ENCODE assay signal across 9 mouse cellular contexts in genomic region chr5:114512756-114513155, GRCm38 (mm10). TPM values are rescaled to one million over a fixed set of nuclear protein-coding genes. Genes with fewer than 3 reads are reported as not detected.
DNase-seq lines count a peak whose midpoint lies in the region; ATAC-seq and TF ChIP-seq lines count a peak whose summit lies in the region.
"Had no signal": no experiment of that assay in that cellular context is flagged by ENCODE, and none has a peak within 500 bp of the region (broad histone marks: within the 10 kb centered on the region; RNA-seq: fewer than 3 reads in every experiment).

No protein-coding gene starts in this region.

- no peak for TF ChIP-seq CTCF in stomach, postnatal 0 days (IDR thresholded peaks at IDR 0.05; ENCODE audit: low read depth)

- peaks cover 28% of the 10 kb centered on the region for H3K27me3 ChIP-seq in heart, embryonic 14.5 days (ENCODE audit: control insufficient read depth, insufficient read depth, low read length)
- H3K27me3 ChIP-seq in lung, embryonic 15.5 days, result peaks cover 20% of the 10 kb centered on the region; the same call in 1 of the 2 replicates
- no peaks in the 10 kb centered on the region for H3K27me3 ChIP-seq in stomach, postnatal 0 days (ENCODE audit: control insufficient read depth, insufficient read depth, low read length)
- peaks cover 25% of the 10 kb centered on the region for H3K27me3 ChIP-seq in forebrain, embryonic 13.5 days
- H3K27me3 ChIP-seq in forebrain, embryonic 16.5 days (replicated peaks; ENCODE audit: control insufficient read depth, insufficient read depth, low read length), result peaks cover 19% of the 10 kb centered on the region

- H3K27ac ChIP-seq in heart, embryonic 14.5 days (replicated peaks in 1 of 2; ENCODE audit: control insufficient read depth in 1 of 2, insufficient read depth in 1 of 2, low read depth in 2 of 2, low read length in 2 of 2), result no peak overlapping the region
- H3K27ac ChIP-seq in lung, embryonic 15.5 days, result no peak overlapping the region
- H3K27ac ChIP-seq in stomach, postnatal 0 days (replicated peaks), result no peak overlapping the region
- no peak overlapping the region for H3K27ac ChIP-seq in forebrain, embryonic 13.5 days
- H3K27ac ChIP-seq in forebrain, embryonic 16.5 days (ENCODE audit: low read length), result no peak overlapping the region

- TF ChIP-seq EP300 in stomach, postnatal 0 days (optimal IDR thresholded peaks at IDR 0.05), result no peak

- H3K4me3 ChIP-seq in heart, embryonic 14.5 days (ENCODE audit: control insufficient read depth in 1 of 2, insufficient read depth in 1 of 2, low read depth in 1 of 2, low read length in 2 of 2), result no peak overlapping the region
- H3K4me3 ChIP-seq in lung, embryonic 15.5 days, result peak overlapping the region; percentile 17; the same call in 1 of the 2 replicates
- no peak overlapping the region for H3K4me3 ChIP-seq in stomach, postnatal 0 days (ENCODE audit: low read depth, low read length)
- no peak overlapping the region for H3K4me3 ChIP-seq in forebrain, embryonic 13.5 days
- no peak overlapping the region for H3K4me3 ChIP-seq in forebrain, embryonic 16.5 days (replicated peaks; ENCODE audit: low read length)

- 0 out of 2 replicates have a peak overlapping the region, but pooled peaks have one; percentile 4 for H3K9ac ChIP-seq in heart, embryonic 14.5 days (ENCODE audit: low read length)
- H3K9ac ChIP-seq in lung, embryonic 15.5 days, result no peak overlapping the region
- H3K9ac ChIP-seq in stomach, postnatal 0 days (ENCODE audit: low read length), result no peak overlapping the region
- H3K9ac ChIP-seq in forebrain, embryonic 13.5 days, result no peak overlapping the region
- H3K9ac ChIP-seq in forebrain, embryonic 16.5 days (replicated peaks; ENCODE audit: low read depth, low read length), result no peak overlapping the region

- no peaks in the 10 kb centered on the region for H3K9me3 ChIP-seq in heart, embryonic 14.5 days (ENCODE audit: control insufficient read depth, low read length)
- no peaks in the 10 kb centered on the region for H3K9me3 ChIP-seq in lung, embryonic 15.5 days
- H3K9me3 ChIP-seq in stomach, postnatal 0 days (ENCODE audit: control insufficient read depth, low read length), result no peaks in the 10 kb centered on the region
- 0 out of 2 replicates have a peak, but pooled peaks cover under 1% of the 10 kb centered on the region for H3K9me3 ChIP-seq in forebrain, embryonic 13.5 days (replicated peaks)
- H3K9me3 ChIP-seq in forebrain, embryonic 16.5 days (ENCODE audit: control insufficient read depth, low read length), result no peaks in the 10 kb centered on the region

- no peak overlapping the region for H3K4me2 ChIP-seq in heart, embryonic 14.5 days (ENCODE audit: low read length)
- peak overlapping the region; percentile 42 for H3K4me2 ChIP-seq in lung, embryonic 15.5 days
- no peak overlapping the region for H3K4me2 ChIP-seq in stomach, postnatal 0 days (replicated peaks; ENCODE audit: low read depth)
- no peak overlapping the region for H3K4me2 ChIP-seq in forebrain, embryonic 13.5 days
- H3K4me2 ChIP-seq in forebrain, embryonic 16.5 days (ENCODE audit: low read length), result no peak overlapping the region

- no peak for DNase-seq in heart, postnatal 10 days
- peak; percentile 25 for DNase-seq in right cerebral cortex, adult 18-20 months
- no peak for DNase-seq in right cerebral cortex, postnatal 4 days
- DNase-seq in stomach, postnatal 0 days (ENCODE audit: low spot score), result peak; percentile 63
- DNase-seq: cerebellum, adult 8-10 months had no signal

- 26% methylated on average over 9 of the region's 9 CpGs for WGBS in heart, embryonic 14.5 days
- 15% methylated on average over 9 of the region's 9 CpGs for WGBS in lung, embryonic 15.5 days
- WGBS in stomach, postnatal 0 days, result 24% methylated on average over 9 of the region's 9 CpGs
- 32% methylated on average over 9 of the region's 9 CpGs for WGBS in forebrain, embryonic 13.5 days
- 34% methylated on average over 9 of the region's 9 CpGs for WGBS in forebrain, embryonic 16.5 days

- H3K36me3 ChIP-seq in heart, embryonic 14.5 days (ENCODE audit: control insufficient read depth, insufficient read depth, low read length), result no peaks in the 10 kb centered on the region
- H3K36me3 ChIP-seq in lung, embryonic 15.5 days, result no peaks in the 10 kb centered on the region
- H3K36me3 ChIP-seq in stomach, postnatal 0 days (ENCODE audit: control insufficient read depth, insufficient read depth, low read length), result no peaks in the 10 kb centered on the region
- H3K36me3 ChIP-seq in forebrain, embryonic 13.5 days (ENCODE audit: poor library complexity, severe bottlenecking), result no peaks in the 10 kb centered on the region
- no peaks in the 10 kb centered on the region for H3K36me3 ChIP-seq in forebrain, embryonic 16.5 days (ENCODE audit: control insufficient read depth, insufficient read depth)

- H3K4me1 ChIP-seq in heart, embryonic 14.5 days (ENCODE audit: control insufficient read depth in 2 of 2, insufficient read depth in 2 of 2, low read length in 2 of 2), result peaks cover 5 to 8% of the 10 kb centered on the region in 2 experiments
- H3K4me1 ChIP-seq in lung, embryonic 15.5 days, result peaks cover 16% of the 10 kb centered on the region
- 0 out of 2 replicates have a peak, but pooled peaks cover 2% of the 10 kb centered on the region for H3K4me1 ChIP-seq in stomach, postnatal 0 days (replicated peaks; ENCODE audit: control insufficient read depth, insufficient read depth)
- H3K4me1 ChIP-seq in forebrain, embryonic 13.5 days, result peaks cover 28% of the 10 kb centered on the region
- H3K4me1 ChIP-seq in forebrain, embryonic 16.5 days (replicated peaks; ENCODE audit: control insufficient read depth, insufficient read depth, low read length), result peaks cover 13% of the 10 kb centered on the region

- intact Hi-C loops in heart, postnatal 10 days (cut with DNase I), result no loop called here

- no peak for ATAC-seq in heart, embryonic 14.5 days (ENCODE audit: insufficient number of reproducible peaks, insufficient read depth, low FRiP score, low read depth)
- 0 out of 2 replicates have a peak, but pooled peaks have one; percentile 27 for ATAC-seq in lung, embryonic 15.5 days (ENCODE audit: borderline replicate concordance, extremely low read depth, low FRiP score, low TSS enrichment)
- peak; percentile 69; the same call in 1 of the 2 replicates for ATAC-seq in stomach, postnatal 0 days (ENCODE audit: low FRiP score, low TSS enrichment)
- no peak for ATAC-seq in forebrain, embryonic 13.5 days
- ATAC-seq in forebrain, embryonic 16.5 days, result no peak

RNA-seq across cellular contexts. Expression of gene Fam222a, which starts 55.1 kb away (rescaled TPM):
- 0.65 and 0.96 TPM in 2 replicates for polyA plus RNA-seq in heart, embryonic 14.5 days (2014; fragmentation: Nextera tagmentation; extraction: Ambion mirVana)
- total RNA-seq in heart, postnatal 10 days (2021), result 1 to 10 TPM; 7.2 to 8.0 TPM
- polyA plus RNA-seq in lung, embryonic 15.5 days (2015; fragmentation: Nextera tagmentation; extraction: Ambion mirVana), result 2.1 TPM in 2 replicates
- polyA plus RNA-seq in stomach, postnatal 0 days (2015; fragmentation: Nextera tagmentation; extraction: Ambion mirVana), result 0.79 and 0.98 TPM in 2 replicates
- 4.8 and 4.9 TPM in 2 replicates for polyA plus RNA-seq in forebrain, embryonic 13.5 days (2015; fragmentation: Nextera tagmentation; extraction: Ambion mirVana)
- polyA plus RNA-seq in forebrain, embryonic 16.5 days (2015; fragmentation: Nextera tagmentation; extraction: Ambion mirVana), result 4.3 and 4.4 TPM in 2 replicates

Comparison
In these comparisons a context has a peak if more than half of its experiments do, and no peak if none do; other contexts are left out.
1. DNase-seq: peak in right cerebral cortex, adult 18-20 months (single experiment) and stomach, postnatal 0 days (single experiment); none in heart, postnatal 10 days (0 of 2) and right cerebral cortex, postnatal 4 days (single experiment).
2. ATAC-seq: peak in lung, embryonic 15.5 days (single experiment) and stomach, postnatal 0 days (single experiment); none in heart, embryonic 14.5 days (single experiment), forebrain, embryonic 13.5 days (single experiment) and forebrain, embryonic 16.5 days (single experiment).